Mouse (Mus musculus) R1 (cell line): ENCODE data around the gene Tchp.

Source experiments
- DNase-seq: peaks from one replicate; pipeline ENCODE4 v3.0.0-alpha.2; 2018; ENCODE audit warnings: low read depth, low spot score

Tchp gene

DNA sequence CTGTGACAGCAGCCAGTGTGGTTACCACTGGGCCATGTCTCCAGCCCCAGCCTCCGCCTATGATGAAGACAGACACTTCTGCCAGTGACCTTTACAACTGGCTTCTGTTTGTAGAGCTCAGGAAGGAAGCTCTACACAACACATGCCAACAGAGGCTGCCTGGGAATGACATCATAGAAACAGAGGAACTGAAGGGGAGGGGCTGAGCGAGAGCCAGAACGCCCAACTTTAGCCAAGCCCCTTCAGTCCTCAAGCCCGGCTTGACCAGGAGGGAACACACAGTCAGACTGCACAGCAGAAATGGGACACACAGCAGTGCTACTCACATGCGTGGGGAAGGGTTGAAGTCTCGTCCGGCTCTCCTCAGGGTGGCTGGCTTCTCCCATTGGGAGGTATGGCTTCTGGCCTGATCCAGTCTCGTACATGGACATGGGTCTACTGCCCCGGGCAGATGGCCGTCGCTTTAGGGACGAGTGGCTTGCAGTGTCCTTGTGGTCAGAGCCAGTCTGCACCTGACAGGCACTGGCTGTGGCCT is 31.2 kb downstream of the Tchp start:
- no peak for DNase-seq

DNA sequence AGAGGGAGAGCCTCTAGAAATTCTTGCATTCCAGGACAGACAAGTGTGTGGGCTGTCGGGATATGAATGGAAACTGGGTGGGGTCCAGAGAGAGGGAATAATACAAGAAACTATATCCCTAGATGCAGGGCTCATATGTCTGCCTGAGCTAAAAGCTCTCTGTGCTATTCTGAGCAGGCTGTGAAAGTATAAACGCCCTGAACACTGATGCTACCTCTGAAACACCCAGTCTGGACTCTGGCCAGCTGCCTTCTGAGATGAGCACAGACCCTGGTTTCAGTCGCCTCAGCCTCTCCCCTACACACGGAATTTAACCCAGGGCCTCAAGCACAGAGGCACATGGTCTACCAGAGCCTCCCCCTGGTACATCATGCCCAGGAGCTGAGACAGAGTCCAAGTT is 33.0 kb downstream of the Tchp start:
- DNase-seq, result no peak

- DNase-seq, result no peak
Measured at GRCm38 (mm10) chr5:114742572-114742971, 35.0 kb downstream of the Tchp start.

DNA sequence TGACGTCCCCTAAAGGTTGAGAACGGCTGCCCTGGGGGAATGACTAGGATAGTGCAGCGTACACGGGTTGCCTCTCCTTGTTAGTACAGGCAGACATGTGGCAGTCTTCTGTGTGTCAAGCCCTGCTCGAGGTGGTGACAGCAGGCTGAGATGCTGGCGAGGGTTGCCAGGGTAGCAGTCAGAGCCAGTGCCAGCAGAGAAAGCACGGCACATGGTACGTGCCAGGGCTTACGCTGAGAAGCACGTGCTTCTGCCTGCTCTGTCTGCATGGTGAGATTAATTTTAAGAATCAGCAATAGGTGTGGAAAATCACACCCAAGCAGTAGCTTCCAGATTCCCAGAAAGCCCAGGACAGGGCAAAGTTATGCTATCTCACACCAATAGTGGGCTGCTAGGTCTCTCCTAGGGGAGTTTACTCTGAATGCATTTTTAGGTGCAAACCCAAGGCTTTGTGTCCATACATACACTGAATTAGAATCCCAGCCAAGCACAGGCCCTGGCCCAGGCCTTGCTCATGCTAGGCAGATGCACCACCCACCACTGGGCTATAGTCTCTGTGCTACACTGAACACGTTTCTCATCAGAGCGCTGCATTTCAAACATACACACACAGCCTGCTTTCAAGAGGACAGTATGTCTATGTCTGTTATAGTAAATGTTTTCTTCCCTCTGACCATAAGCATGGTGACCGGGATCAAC is 35.6 kb downstream of the Tchp start:
- no peak for DNase-seq

GRCm38 (mm10) chr5:114743697-114744090 is 36.1 kb downstream of the Tchp start:
- DNase-seq, result no peak

DNA sequence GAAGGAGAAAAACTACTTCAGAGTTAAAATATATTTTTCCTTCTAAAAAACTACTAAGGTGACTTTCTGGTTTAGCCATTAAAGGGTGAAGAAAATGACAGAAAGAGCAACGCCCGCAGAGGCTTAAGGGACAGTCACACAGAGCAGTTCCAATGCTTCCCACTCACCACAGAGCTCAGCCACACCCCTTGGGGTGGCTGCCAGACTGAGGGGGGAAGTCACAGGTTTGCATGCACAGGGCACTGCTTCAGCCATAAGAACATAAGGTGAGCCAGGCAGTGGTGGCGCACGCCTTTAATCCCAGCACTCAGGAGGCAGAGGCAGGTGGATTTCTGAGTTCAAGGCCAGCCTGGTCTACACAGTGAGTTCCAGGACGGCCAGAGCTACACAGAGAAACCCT is 38.0 kb downstream of the Tchp start:
- DNase-seq, result no peak

- no peak for DNase-seq
Measured at GRCm38 (mm10) chr5:114746886-114747285, 39.3 kb downstream of the Tchp start.

- no peak for DNase-seq
Measured at GRCm38 (mm10) chr5:114747521-114747920, 40.0 kb downstream of the Tchp start.

GRCm38 (mm10) chr5:114750325-114750724 is 42.8 kb downstream of the Tchp start:
- no peak for DNase-seq

DNA sequence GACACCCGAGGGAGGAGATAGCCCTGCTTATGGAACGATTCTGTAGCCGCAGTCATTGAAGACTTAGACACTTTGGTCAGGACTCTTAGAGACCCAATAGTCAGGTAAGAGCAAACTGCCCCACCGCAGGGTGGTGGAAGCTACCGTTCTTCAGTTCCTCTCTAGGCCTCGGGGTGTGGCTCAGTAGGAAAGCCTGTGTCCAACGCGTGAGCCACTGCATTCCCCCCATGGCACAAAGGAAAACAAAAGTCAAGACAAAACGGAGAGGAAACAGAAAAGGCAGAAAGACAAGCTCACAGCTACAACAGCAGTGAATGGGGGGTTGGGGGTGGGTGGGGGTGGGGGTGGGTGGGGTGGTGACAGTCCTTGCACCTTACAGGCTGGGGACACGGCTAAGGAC is 44.8 kb downstream of the Tchp start:
- no peak for DNase-seq

DNA sequence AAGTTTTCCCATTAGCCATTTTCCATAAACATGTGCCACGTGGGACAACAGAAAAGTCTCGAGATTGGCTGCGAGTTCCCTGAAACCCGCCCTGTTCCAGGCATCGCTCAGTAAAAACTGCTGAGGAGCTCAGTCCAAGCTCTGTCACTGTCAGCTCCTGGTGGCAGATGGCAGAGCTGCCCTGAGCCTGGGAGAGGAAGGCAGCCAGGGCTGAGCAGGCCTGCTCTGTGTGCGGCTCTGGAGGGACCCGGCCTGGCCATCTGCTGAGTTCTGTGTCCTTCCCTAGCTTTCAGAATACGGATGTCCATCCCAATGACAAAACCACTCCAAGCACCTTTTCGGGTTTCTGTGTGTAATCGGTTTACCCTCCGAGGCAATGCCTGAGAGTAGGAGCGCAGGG is 45.8 kb downstream of the Tchp start:
- DNase-seq, result no peak

GRCm38 (mm10) chr5:114759536-114760090 is 52.1 kb downstream of the Tchp start:
- no peak for DNase-seq

- no peak for DNase-seq
Measured at GRCm38 (mm10) chr5:114761980-114762379, 54.4 kb downstream of the Tchp start.

DNA sequence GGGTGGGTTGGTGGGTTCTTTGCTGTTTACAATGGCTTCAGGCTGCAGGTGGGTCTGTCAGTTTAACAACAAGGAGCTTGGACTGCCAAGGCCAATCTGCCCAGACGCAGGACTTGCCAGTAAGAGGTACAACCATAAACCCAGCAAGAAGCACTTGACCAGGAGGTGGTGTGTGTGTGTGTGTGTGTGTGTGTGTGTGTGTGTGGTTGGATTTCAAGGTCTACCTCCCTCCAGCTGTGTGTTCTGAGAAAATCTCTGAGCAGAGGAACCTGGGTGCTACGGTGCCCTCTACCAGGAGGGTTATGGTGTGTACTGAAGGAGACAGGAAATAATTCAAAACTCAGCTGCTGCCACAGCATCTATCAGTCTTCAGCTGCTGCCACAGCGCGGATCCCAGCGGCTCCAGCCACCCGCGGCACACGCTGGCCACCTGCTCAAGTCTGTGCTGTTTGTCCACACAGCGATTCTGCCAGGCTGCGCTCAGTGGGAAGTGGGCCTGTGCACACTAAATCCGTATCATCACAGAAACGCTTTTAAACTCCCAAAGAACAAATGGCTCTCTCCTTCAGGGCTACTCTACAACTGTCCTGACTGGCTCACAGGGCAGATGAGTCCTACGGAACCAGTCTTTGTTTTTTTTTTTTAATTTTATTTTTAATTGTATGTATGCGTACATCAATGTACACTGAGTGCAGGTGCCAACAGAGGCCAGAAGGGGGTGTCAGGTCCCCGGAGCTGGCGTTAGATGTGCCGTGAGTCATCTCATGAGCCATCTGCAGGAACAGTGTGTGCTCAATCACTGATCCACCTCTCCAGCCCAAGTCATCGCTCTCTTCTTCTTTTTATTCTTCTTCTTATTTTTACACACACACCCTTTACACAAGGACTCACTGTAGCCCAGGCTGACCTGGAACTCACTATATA is 57.5 kb downstream of the Tchp start:
- peak; percentile 72 for DNase-seq

DNA sequence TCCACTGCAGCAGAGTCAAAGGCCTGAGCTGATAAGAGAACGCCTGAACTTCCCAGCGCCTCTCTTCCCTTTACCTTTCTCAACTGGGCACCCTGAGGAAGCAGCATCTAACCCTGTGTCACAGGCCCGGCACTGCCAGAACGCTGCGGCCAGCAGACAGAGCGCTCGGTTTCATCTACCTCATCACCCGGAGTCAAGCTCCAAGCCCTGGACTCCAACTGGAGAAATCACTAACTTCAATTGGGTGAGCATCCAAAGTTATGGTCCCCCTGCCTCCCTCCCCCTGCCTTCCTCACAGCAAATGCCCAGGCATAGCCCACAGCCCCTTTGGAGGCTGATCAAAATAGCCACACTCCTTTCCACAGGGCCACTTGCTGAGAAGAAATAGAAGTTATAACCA is 59.1 kb downstream of the Tchp start:
- no peak for DNase-seq

DNA sequence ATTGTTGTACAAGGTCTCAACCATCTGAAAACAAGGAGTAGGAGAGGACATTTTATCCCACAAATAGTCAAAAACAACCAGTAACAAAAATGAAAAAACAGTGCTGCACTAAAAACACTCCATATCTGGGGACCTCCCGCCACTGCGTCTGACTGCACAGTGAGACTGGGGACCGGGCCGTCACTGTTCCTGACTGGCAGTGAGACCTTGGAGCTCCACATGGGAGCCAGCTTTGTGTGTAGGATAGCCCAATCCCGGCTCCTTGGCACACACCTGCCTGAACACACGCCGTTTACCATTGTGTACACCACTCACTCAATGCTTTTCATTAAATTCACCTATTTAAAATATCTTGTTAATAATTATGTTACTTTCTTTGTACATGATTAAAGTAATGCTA is 59.6 kb downstream of the Tchp start:
- peak; percentile 24 for DNase-seq

DNA sequence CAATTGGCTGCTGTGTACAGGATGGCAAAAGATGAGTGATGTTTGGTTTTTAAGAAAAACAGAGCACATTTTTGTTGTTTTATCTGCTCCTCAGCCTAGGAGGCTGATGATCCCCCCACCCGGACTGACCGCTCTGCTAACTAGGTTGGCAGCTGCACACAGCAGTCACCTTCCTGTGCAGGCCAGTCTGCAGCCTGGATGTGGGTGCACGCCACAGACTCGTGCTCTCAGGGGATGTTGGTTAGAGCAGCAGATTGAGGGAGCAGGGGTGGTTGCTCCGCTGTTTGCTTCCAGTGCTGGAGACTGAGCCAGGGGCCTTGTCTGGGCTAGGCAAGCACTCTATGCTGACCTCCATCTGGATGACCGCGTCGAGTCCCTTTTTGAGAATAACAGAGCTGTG is 62.2 kb downstream of the Tchp start:
- DNase-seq, result no peak

GRCm38 (mm10) chr5:114771796-114772195 is 64.2 kb downstream of the Tchp start:
- DNase-seq, result no peak
